Mouse (Mus musculus): ENCODE results near the gene Stk36. TPM values are rescaled to one million over a fixed set of nuclear protein-coding genes. Genes with fewer than 3 reads are reported as not detected.

The Stk36 gene
- 150 TPM for polyA plus RNA-seq (2014; fragmentation: Illumina TruSeq; extraction: RNeasy Lipid Tissue Mini Kit (QIAGEN cat#74804); ENCODE audit: low read depth, low replicate concordance)

DNA sequence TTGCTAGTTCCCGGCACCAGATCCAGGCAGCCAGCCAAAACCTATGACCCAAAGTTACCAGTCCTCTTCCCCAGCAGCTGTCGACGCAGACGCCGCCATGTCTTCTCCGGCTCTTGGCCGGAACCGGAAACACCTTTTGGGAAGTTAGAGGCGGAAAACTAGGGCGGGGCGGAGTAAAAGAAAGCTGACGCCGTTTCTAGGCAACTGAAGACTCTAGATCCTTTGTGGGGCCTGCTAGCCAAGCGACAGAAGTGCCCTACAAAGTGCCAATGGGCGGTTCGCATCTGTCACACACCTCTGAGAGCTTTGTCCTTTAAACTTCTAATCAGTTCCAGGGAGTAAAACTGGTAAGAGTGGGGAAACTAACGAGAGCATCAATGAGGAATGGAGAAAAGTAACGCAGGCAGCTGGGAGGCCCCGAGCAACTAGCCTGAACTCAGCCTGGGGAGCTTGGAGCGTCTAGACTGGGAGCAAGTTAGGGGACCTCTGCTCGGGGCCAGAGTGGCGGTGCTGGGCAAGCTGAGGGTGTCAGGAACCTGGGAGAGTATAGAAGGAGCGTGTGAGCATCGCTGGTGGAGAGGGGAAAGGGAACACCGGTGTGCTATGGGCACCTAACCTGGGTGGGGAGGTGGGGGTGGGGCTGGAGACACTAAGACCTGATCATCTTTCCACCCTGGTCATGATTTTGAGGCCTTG, at the start of gene Stk36, which contains the start of gene Rnf25:
Gene Stk36, plus strand, starts transcription at position 179 of the 696 bp plus-strand sequence.
Gene Rnf25, minus strand, starts transcription at position 131 of the 696 bp plus-strand sequence.

DNA sequence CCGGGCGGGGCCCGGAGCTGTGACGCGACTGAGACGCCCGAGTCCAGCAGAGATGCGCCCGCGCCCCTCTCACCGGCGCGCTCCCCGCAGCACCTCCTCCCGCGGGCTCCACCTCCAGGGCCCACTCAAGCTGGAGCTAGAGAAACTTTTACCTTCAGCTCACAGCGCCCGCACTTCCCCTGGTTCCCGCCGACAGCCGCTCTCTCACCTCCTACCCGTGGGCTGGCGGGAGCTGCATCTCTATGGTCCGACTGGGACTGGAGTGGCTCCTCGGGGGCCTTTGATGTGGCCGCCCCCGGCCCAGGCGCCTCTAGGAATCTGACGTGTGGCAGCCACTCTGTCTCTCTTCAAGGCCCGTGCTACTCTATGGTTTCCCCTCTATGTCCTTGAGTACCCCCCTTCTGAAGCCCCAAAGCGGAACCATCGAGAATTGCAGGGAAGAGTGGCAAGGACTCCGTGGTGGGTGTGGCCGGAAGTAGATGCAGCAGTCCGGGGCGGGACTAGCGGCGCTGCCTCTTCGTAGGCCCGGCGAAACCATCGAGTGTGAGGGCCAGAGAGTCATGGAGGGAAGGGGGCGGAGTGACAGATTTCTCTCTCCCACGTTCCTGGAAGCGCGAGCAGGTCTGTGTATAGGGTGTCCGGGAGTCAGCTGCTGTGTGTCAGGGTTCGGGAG, 13.3 kb upstream of the Stk36 start, which contains the start of the genes Zfp142 and Bcs1l:
Gene Zfp142, minus strand, starts transcription at position 474 of the 673 bp plus-strand sequence.
Gene Bcs1l, plus strand, starts transcription at position 517 of the 673 bp plus-strand sequence.

DNA sequence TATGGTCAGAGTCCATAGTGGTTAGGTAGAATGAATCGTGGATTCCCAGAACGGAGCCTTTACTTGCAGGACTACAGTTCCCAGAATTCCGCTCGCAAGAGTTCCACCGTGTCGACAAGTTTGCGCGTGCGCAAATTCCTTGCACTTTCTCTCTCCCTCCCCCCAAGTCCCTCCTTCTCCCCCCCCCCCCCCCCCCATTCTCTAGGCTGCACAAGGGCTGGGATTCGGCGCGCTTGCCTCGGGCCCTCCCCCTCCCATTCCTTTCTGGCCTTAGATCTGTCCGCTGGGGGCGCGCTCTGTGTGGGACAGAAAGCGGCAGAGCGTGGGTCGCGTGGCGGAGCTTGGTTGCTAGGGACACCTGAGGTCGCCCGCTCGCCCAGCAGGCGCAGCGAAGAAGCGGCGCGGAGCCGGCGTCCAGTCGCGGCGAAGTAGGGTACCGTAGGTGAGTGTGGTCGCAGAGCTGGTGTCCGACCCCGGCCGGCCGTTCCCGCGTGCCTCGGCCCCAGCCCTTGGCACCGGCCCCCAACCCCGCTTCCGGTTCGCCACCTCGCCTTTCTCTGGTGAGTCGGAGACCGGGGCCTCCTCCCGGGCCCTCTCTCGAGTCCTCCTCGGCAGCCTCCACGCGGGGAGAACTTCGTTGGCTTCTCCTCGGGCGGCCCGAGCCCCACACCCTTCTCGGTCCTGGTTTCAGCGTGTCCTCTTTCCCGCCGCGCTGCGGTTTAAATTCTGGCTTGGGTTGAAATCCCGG, 60.4 kb downstream of the Stk36 start, which contains the start of gene Ttll4:
Gene Ttll4, plus strand, starts transcription at position 298 of the 748 bp plus-strand sequence.

Other genes with a start within 250 kb of the Stk36 start
- 8.5 TPM for gene Catip, start 239.3 kb upstream of the Stk36 start, polyA plus RNA-seq (2014; fragmentation: Illumina TruSeq; extraction: RNeasy Lipid Tissue Mini Kit (QIAGEN cat#74804); ENCODE audit: low read depth, low replicate concordance)
- gene Slc11a1, start 226.2 kb upstream of the Stk36 start, polyA plus RNA-seq (2014; fragmentation: Illumina TruSeq; extraction: RNeasy Lipid Tissue Mini Kit (QIAGEN cat#74804); ENCODE audit: low read depth, low replicate concordance), result 0.35 TPM
- gene Ctdsp1, start 209.9 kb upstream of the Stk36 start, polyA plus RNA-seq (2014; fragmentation: Illumina TruSeq; extraction: RNeasy Lipid Tissue Mini Kit (QIAGEN cat#74804); ENCODE audit: low read depth, low replicate concordance), result 2.3 TPM
- gene Vil1, start 192.1 kb upstream of the Stk36 start, polyA plus RNA-seq (2014; fragmentation: Illumina TruSeq; extraction: RNeasy Lipid Tissue Mini Kit (QIAGEN cat#74804); ENCODE audit: low read depth, low replicate concordance), result 0.08 TPM
- gene Cnot9, start 95.4 kb upstream of the Stk36 start, polyA plus RNA-seq (2014; fragmentation: Illumina TruSeq; extraction: RNeasy Lipid Tissue Mini Kit (QIAGEN cat#74804); ENCODE audit: low read depth, low replicate concordance), result 38.2 TPM
- gene Plcd4, start 58.6 kb upstream of the Stk36 start, polyA plus RNA-seq (2014; fragmentation: Illumina TruSeq; extraction: RNeasy Lipid Tissue Mini Kit (QIAGEN cat#74804); ENCODE audit: low read depth, low replicate concordance), result 174 TPM
- gene Usp37, start 57.2 kb upstream of the Stk36 start, polyA plus RNA-seq (2014; fragmentation: Illumina TruSeq; extraction: RNeasy Lipid Tissue Mini Kit (QIAGEN cat#74804); ENCODE audit: low read depth, low replicate concordance), result 123 TPM
- gene Zfp142, start 13.2 kb upstream of the Stk36 start, polyA plus RNA-seq (2014; fragmentation: Illumina TruSeq; extraction: RNeasy Lipid Tissue Mini Kit (QIAGEN cat#74804); ENCODE audit: low read depth, low replicate concordance), result 3.1 TPM
- 2.4 TPM for gene Bcs1l, start 13.2 kb upstream of the Stk36 start, polyA plus RNA-seq (2014; fragmentation: Illumina TruSeq; extraction: RNeasy Lipid Tissue Mini Kit (QIAGEN cat#74804); ENCODE audit: low read depth, low replicate concordance)
- 59.3 TPM for gene Rnf25, start within 50 bp of the Stk36 start, polyA plus RNA-seq (2014; fragmentation: Illumina TruSeq; extraction: RNeasy Lipid Tissue Mini Kit (QIAGEN cat#74804); ENCODE audit: low read depth, low replicate concordance)
- 74.8 TPM for gene Ttll4, start 60.3 kb downstream of the Stk36 start, polyA plus RNA-seq (2014; fragmentation: Illumina TruSeq; extraction: RNeasy Lipid Tissue Mini Kit (QIAGEN cat#74804); ENCODE audit: low read depth, low replicate concordance)
- 2.7 TPM for gene Cyp27a1, start 112.1 kb downstream of the Stk36 start, polyA plus RNA-seq (2014; fragmentation: Illumina TruSeq; extraction: RNeasy Lipid Tissue Mini Kit (QIAGEN cat#74804); ENCODE audit: low read depth, low replicate concordance)
- 0.08 TPM for gene Prkag3, start 147.8 kb downstream of the Stk36 start, polyA plus RNA-seq (2014; fragmentation: Illumina TruSeq; extraction: RNeasy Lipid Tissue Mini Kit (QIAGEN cat#74804); ENCODE audit: low read depth, low replicate concordance)
- gene Wnt6, start 170.4 kb downstream of the Stk36 start, polyA plus RNA-seq (2014; fragmentation: Illumina TruSeq; extraction: RNeasy Lipid Tissue Mini Kit (QIAGEN cat#74804); ENCODE audit: low read depth, low replicate concordance), result 2.4 TPM
- not detected for gene Wnt10a, start 190.1 kb downstream of the Stk36 start, polyA plus RNA-seq (2014; fragmentation: Illumina TruSeq; extraction: RNeasy Lipid Tissue Mini Kit (QIAGEN cat#74804); ENCODE audit: low read depth, low replicate concordance)

Data from testis, adult 10 weeks (tissue).